ENCODE assay signal across 12 mouse cellular contexts in genomic region chr1:82803608-82804007, GRCm38 (mm10). TPM values are rescaled to one million over a fixed set of nuclear protein-coding genes. Genes with fewer than 3 reads are reported as not detected.
DNase-seq lines count a peak whose midpoint lies in the region; ATAC-seq and TF ChIP-seq lines count a peak whose summit lies in the region.
"Had no signal": no experiment of that assay in that cellular context is flagged by ENCODE, and none has a peak within 500 bp of the region (broad histone marks: within the 10 kb centered on the region; RNA-seq: fewer than 3 reads in every experiment).

No protein-coding gene starts in this region.

- no peaks in the 10 kb centered on the region for H3K27me3 ChIP-seq in liver, postnatal 0 days (ENCODE audit: insufficient read depth, low read length)
- H3K27me3 ChIP-seq: lung, embryonic 15.5 days; neural tube, embryonic 13.5 days had no signal

- H3K4me2 ChIP-seq in liver, postnatal 0 days (ENCODE audit: low read depth, low read length) = no peak overlapping the region
- H3K4me2 ChIP-seq: lung, embryonic 15.5 days; neural tube, embryonic 13.5 days had no signal

- ATAC-seq in CD4-positive, CD25-positive, alpha-beta regulatory T cell, adult 4 months = peak; percentile 57
- ATAC-seq in liver, postnatal 0 days = peak; percentile 72; the same call in 1 of the 2 replicates

- H3K4me1 ChIP-seq in bone marrow, adult 2 months (ENCODE audit: control insufficient read depth, insufficient read depth, low read length) = no peaks in the 10 kb centered on the region
- H3K4me1 ChIP-seq in liver, postnatal 0 days (ENCODE audit: insufficient read depth) = no peaks in the 10 kb centered on the region
- H3K4me1 ChIP-seq: lung, embryonic 15.5 days; neural tube, embryonic 13.5 days had no signal

- TF ChIP-seq EP300 in liver, postnatal 0 days (IDR thresholded peaks at IDR 0.05; ENCODE audit: low read depth) = no peak

- no peak overlapping the region for H3K4me3 ChIP-seq in bone marrow, adult 2 months (replicated peaks; ENCODE audit: control insufficient read depth, low read depth, low read length)
- H3K4me3 ChIP-seq in liver, postnatal 0 days (ENCODE audit: low read depth, low read length) = no peak overlapping the region
- H3K4me3 ChIP-seq: lung, embryonic 15.5 days; neural tube, embryonic 13.5 days had no signal

- TF ChIP-seq POLR2A in bone marrow, adult 2 months (IDR thresholded peaks at IDR 0.05; ENCODE audit: borderline replicate concordance, control insufficient read depth, low read depth, low read length) = no peak

- WGBS in bone marrow, adult 2 months = 76% methylated on average over 7 of the region's 7 CpGs
- 72% methylated on average over 7 of the region's 7 CpGs for WGBS in liver, postnatal 0 days (ENCODE audit: insufficient replicate concordance)

- peak; percentile 73 for TF ChIP-seq CTCF in bone marrow, adult 2 months (IDR thresholded peaks at IDR 0.05; ENCODE audit: control insufficient read depth, insufficient read depth, low read length)
- TF ChIP-seq CTCF in liver, postnatal 0 days (IDR thresholded peaks at IDR 0.05; ENCODE audit: low read depth) = peak; percentile 89

- H3K9me3 ChIP-seq in liver, postnatal 0 days (ENCODE audit: low read length) = no peaks in the 10 kb centered on the region
- H3K9me3 ChIP-seq: lung, embryonic 15.5 days; neural tube, embryonic 13.5 days had no signal

- no peaks in the 10 kb centered on the region for H3K36me3 ChIP-seq in liver, postnatal 0 days (replicated peaks; ENCODE audit: insufficient read depth, low read length)
- H3K36me3 ChIP-seq: lung, embryonic 15.5 days; neural tube, embryonic 13.5 days had no signal

- peak; percentile 18 for DNase-seq in kidney, postnatal 10 days
- DNase-seq in kidney, postnatal 14 days = no peak
- peak; percentile 74 for DNase-seq in liver, postnatal 0 days
- DNase-seq in ovary, postnatal 36 days (ENCODE audit: low spot score) = no peak
- no peak for DNase-seq in ovary, postnatal 14 days (ENCODE audit: low spot score)
- no peak for DNase-seq in layer of hippocampus, adult 9-10 months (ENCODE audit: low spot score)
- DNase-seq: gastrocnemius, postnatal 25 days had no signal

- H3K27ac ChIP-seq in bone marrow, adult 2 months (ENCODE audit: control insufficient read depth, insufficient read depth, low read depth, low read length, poor library complexity) = no peak overlapping the region
- no peak overlapping the region for H3K27ac ChIP-seq in liver, postnatal 0 days (ENCODE audit: low read depth)
- H3K27ac ChIP-seq: lung, embryonic 15.5 days; neural tube, embryonic 13.5 days had no signal

- H3K9ac ChIP-seq in liver, postnatal 0 days (replicated peaks) = no peak overlapping the region
- H3K9ac ChIP-seq: lung, embryonic 15.5 days; neural tube, embryonic 13.5 days had no signal

RNA-seq across cellular contexts. Expression of gene Gm47791, which starts 32.6 kb away (rescaled TPM):
- polyA plus RNA-seq in CD4-positive, CD25-positive, alpha-beta regulatory T cell, adult 4 months (2017; shearing (Covaris generic)) = not detected
- polyA plus RNA-seq in bone marrow, adult 2 months (2011; ENCODE audit: insufficient read depth, insufficient read length, low replicate concordance, missing spikeins) = not detected in 2 replicates
- not detected in 2 replicates for polyA plus RNA-seq in liver, postnatal 0 days (2015; fragmentation: Nextera tagmentation; extraction: Ambion mirVana)
- polyA plus RNA-seq: lung, embryonic 15.5 days; neural tube, embryonic 13.5 days; urinary bladder, adult 2 months had no signal

RNA-seq across cellular contexts. Expression of gene Tm4sf20, which starts 35.3 kb away (rescaled TPM):
- polyA plus RNA-seq in CD4-positive, CD25-positive, alpha-beta regulatory T cell, adult 4 months (2017; shearing (Covaris generic)) = 1 to 10 TPM in 1 of 2 experiments, under 1 TPM in 1; 0.43 to 1.4 TPM
- polyA plus RNA-seq in bone marrow, adult 2 months (2011; ENCODE audit: insufficient read depth, insufficient read length, low replicate concordance, missing spikeins) = not detected in 2 replicates
- not detected in 2 replicates for polyA plus RNA-seq in liver, postnatal 0 days (2015; fragmentation: Nextera tagmentation; extraction: Ambion mirVana)

RNA-seq across cellular contexts. Expression of gene Agfg1, which starts 35.7 kb away (rescaled TPM):
- polyA plus RNA-seq in CD4-positive, CD25-positive, alpha-beta regulatory T cell, adult 4 months (2017; shearing (Covaris generic)) = 10 to 100 TPM; 18.8 to 32.8 TPM
- 14.5 and 15.6 TPM in 2 replicates for polyA plus RNA-seq in bone marrow, adult 2 months (2011; ENCODE audit: insufficient read depth, insufficient read length, low replicate concordance, missing spikeins)
- 12.2 and 14.2 TPM in 2 replicates for polyA plus RNA-seq in liver, postnatal 0 days (2015; fragmentation: Nextera tagmentation; extraction: Ambion mirVana)

Comparison
In these comparisons a context has a peak if more than half of its experiments do, and no peak if none do; other contexts are left out.
1. DNase-seq: peak in kidney, postnatal 10 days (single experiment) and liver, postnatal 0 days (single experiment); none in kidney, postnatal 14 days (single experiment), ovary, postnatal 36 days (single experiment), ovary, postnatal 14 days (single experiment) and layer of hippocampus, adult 9-10 months (single experiment).